Mouse (Mus musculus) olfactory bulb, adult 2 months (tissue): Measurements from ENCODE around the gene Glud1.

Experiments
- CTCF ChIP-seq: fragments of 200-500 bp; IDR thresholded peaks from 2 replicates; pipeline ENCODE4 v1.5.1; 2012; ENCODE audit warnings: low read depth, mild to moderate bottlenecking, low read length, moderate library complexity; ENCODE audit not compliant: insufficient read depth
- POLR2A ChIP-seq: fragments of 200-500 bp; IDR thresholded peaks from 2 replicates; pipeline ENCODE4 v1.6.1; 2012; ENCODE audit warnings: mild to moderate bottlenecking, low read depth, low read length, moderate library complexity; ENCODE audit not compliant: insufficient read depth

GRCm38 (mm10) chr14:34279726-34280125 lies 30.8 kb upstream of the Glud1 start:
- TF ChIP-seq POLR2A, result no peak
- no peak for TF ChIP-seq CTCF
